Mouse (Mus musculus) myocyte (in vitro differentiated cells): ENCODE results near the gene Fgf14.

Source experiments
- MAX ChIP-seq: IDR thresholded peaks from one replicate; pipeline ENCODE4 v1.6.1; 2011; ENCODE audit warnings: low read depth, mild to moderate bottlenecking, control low read depth
- MYOD1 ChIP-seq, 3 experiments: IDR thresholded peaks; one replicate each; pipeline ENCODE4 v1.6.1; 2011; ENCODE audit warnings: control low read depth in 2 of 3, low read depth in 2 of 3, mild to moderate bottlenecking in 2 of 3, moderate library complexity in 1 of 3; ENCODE audit not compliant: insufficient read length in 2 of 3, control insufficient read depth in 1 of 3
- POLR2A ChIP-seq: IDR thresholded peaks from one replicate; pipeline ENCODE4 v1.6.1; 2011; ENCODE audit warnings: low read depth, mild to moderate bottlenecking, control low read depth, moderate library complexity; ENCODE audit not compliant: insufficient read length
- POLR2AphosphoS2 ChIP-seq: IDR thresholded peaks from one replicate; pipeline ENCODE4 v1.6.1; 2011; ENCODE audit warnings: low read depth, control low read depth; ENCODE audit not compliant: insufficient read length

DNA sequence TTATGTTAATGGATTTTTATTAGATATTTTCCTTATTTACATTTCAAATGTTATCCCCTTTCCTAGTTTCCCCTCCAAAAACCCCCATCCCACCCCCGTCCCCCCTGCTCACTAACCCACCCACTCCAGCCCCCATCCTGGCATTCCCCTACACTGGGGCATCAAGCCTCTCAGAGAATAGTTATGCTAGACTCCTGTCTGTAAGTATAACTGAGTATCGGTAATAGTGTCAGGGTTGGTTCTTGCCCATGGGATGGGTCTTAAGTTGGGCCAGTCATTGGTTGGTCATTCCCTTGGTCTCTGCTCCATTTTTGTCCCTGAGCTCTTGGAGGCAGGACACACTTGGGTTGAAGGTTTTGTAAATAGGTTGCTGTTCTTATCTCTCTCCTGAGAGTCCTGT is 265.0 kb downstream of the Fgf14 start:
- no peak for TF ChIP-seq MAX
- TF ChIP-seq POLR2A, result no peak
- no peak for TF ChIP-seq MYOD1 (IDR thresholded peaks at IDR 0.05; ENCODE audit: control insufficient read depth in 1 of 3, insufficient read length in 2 of 3, low read depth in 2 of 3)
- TF ChIP-seq POLR2AphosphoS2, result no peak
